Mouse (Mus musculus): ENCODE measurements around the gene Gm10283.
"Not testable (repeated sequence)": the region's sequence is repeated elsewhere in the genome, so short reads cannot be mapped to it uniquely, and the experiment has no call there.

DNA sequence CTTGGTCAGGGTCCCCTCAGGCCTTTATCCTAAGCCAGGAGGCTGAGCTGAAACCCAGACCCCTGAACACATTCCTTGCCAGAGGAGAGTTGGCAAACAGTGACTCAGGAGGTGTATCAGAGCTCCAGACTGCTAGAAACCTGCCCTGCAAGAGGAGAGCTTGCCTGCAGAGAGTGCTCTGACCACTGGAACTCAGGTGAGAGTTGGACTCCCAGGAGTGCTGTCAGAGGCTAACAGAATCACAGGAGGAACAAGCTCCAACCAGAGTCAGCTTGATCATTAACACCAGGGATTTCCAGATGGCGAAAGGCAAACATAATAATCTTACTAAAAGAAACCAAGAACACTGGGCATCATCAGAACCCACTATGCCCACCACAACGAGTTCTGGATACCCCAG, 8.0 kb downstream of the Gm10283 start:
- not testable (repeated sequence) for TF ChIP-seq CTCF, EP300 (IDR thresholded peaks at IDR 0.05)

All from lung, postnatal 0 days (tissue).